Mouse (Mus musculus): Measurements from ENCODE around the gene Clybl.

DNA sequence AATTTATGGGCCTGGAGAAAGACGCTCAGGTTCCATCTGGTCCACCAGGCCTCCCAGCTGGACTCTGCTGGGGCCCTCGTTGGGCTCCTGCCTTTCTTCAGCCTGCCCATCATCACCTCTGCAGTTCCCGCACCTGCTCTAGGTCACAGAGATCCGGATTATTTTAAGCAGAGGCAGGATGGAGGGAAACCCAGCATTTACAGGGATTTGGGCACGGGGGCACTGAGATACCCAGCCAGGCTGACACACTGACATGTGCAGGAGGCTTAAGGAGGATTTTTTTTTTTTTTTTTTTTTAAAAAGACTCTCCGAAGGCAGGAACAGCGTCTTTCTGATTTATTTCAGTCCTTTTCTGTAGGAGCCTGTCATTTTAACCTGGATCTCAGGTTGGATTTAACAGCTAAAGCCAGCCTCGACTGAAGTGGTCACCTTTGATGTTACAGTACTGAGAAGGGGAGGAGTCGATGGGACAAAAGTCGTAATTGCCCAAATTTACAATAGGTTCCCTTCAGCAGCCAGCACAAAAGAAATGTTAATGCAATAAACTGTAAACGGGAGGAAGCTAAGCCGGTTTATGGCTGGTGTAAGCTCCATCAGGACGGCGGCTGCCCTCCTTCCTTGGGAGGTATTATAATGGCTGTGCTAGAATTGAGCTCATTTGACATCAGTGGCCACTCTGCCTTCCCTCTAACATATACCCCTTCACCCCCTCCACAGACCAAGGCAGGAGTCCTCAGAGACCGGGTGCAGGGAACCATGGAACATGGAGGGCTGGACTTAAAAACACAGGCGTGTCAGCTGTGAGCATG, 81.6 kb downstream of the Clybl start:
- TF ChIP-seq CTCF (IDR thresholded peaks at IDR 0.05; ENCODE audit: borderline replicate concordance, extremely low read depth, insufficient read depth, insufficient read length), result no peak
- TF ChIP-seq POLR2A (IDR thresholded peaks at IDR 0.05; ENCODE audit: borderline replicate concordance, extremely low read depth, insufficient read depth, insufficient read length, poor library complexity, severe bottlenecking), result no peak

Measured in brain, embryonic 14.5 days (tissue).